Mouse (Mus musculus) bone marrow, adult 2 months (tissue): ENCODE measurements around the gene Ccdc144b. TPM values are rescaled to one million over a fixed set of nuclear protein-coding genes. Genes with fewer than 3 reads are reported as not detected.

Source experiments
- H3K27ac ChIP-seq: fragments of 200-500 bp; 2 replicates; pipeline ENCODE4 v1.5.1; 2012; ENCODE audit warnings: low read depth, mild to moderate bottlenecking, control low read depth, inconsistent platforms, low read length; ENCODE audit not compliant: control insufficient read depth, poor library complexity, insufficient read depth
- H3K4me1 ChIP-seq: fragments of 200-500 bp; 2 replicates; pipeline ENCODE4 v1.6.1; 2011; ENCODE audit warnings: low read length; ENCODE audit not compliant: control insufficient read depth, insufficient read depth
- H3K4me3 ChIP-seq: fragments of 200-500 bp; replicated peaks from 2 replicates; pipeline ENCODE3; 2011; ENCODE audit warnings: mild to moderate bottlenecking, low read depth, low read length, control low read depth; ENCODE audit not compliant: control insufficient read depth
- CTCF ChIP-seq: fragments of 200-500 bp; IDR thresholded peaks from 2 replicates; pipeline ENCODE4 v1.5.1; 2011; ENCODE audit warnings: low read length, control low read depth; ENCODE audit not compliant: control insufficient read depth, insufficient read depth
- POLR2A ChIP-seq: fragments of 200-500 bp; IDR thresholded peaks from 2 replicates; pipeline ENCODE4 v1.6.1; 2011; ENCODE audit warnings: low read depth, mild to moderate bottlenecking, control low read depth, low read length, borderline replicate concordance; ENCODE audit not compliant: control insufficient read depth
- WGBS: fragments of 180-500 bp; shearing (Covaris S2); methylation state at CpG from one replicate; pipeline ENCODE4 v1.1.7; 2018; 5-methylcytosine and 5-hydroxymethylcytosine counted together
- polyA plus RNA-seq: library from polyadenylated mRNA; stranded (reverse); fragments of >200 nt; gene quantifications from 2 replicates; pipeline ENCODE4 v1.2.4, GENCODE M21; 2011; ENCODE audit warnings: low replicate concordance; ENCODE audit not compliant: missing spikeins, insufficient read depth, insufficient read length

The Ccdc144b gene
- polyA plus RNA-seq, 1 experiment, result not detected

DNA sequence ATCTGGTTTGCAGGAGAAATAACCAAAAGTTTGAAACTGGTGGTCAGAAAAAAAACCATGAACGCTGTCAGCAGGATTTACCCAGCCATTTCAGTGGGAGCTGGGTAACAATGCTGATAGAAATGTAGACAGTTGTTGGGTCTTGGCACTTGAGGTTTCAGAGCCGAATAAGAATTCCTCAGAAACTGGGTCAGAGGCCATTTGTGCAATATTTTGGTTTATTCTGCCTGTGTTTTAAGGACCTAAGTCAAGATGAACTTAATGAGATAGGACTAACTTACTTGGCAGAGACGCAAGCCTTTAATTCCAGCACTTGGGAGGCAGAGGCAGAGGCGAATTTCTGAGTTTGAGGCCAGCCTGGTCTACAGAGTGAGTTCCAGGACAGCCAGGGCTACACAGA is 8.3 kb downstream of the Ccdc144b start:
- no peak overlapping the region for H3K27ac ChIP-seq
- TF ChIP-seq POLR2A, result no peak
- TF ChIP-seq CTCF, result no peak
- WGBS, result 67% methylated on average over 4 of the region's 4 CpGs
- H3K4me3 ChIP-seq, result no peak overlapping the region
- no peaks in the 10 kb centered on the region for H3K4me1 ChIP-seq

DNA sequence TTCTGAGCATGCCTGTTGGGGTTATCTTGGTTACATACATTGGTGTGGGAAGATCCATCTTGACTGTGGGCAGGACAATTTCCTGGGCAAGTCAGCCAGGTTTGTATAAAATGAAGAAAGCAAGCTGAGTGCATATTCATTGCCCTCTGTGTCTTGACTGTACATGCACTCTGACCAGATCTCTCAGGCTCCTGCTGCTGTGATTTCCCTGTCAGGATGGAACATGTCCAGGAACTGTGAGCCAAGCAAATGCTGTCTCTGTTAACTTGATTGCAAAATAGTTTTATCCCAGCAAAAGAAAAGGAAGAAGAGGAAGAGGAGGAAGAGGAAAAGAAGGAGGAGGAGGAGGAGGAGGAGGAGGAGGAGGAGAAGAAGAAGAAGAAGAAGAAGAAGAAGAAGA is 8.8 kb downstream of the Ccdc144b start:
- H3K27ac ChIP-seq, result no peak overlapping the region
- H3K4me3 ChIP-seq, result no peak overlapping the region
- TF ChIP-seq CTCF (no peak), POLR2A (no peak)
- H3K4me1 ChIP-seq, result no peaks in the 10 kb centered on the region

DNA sequence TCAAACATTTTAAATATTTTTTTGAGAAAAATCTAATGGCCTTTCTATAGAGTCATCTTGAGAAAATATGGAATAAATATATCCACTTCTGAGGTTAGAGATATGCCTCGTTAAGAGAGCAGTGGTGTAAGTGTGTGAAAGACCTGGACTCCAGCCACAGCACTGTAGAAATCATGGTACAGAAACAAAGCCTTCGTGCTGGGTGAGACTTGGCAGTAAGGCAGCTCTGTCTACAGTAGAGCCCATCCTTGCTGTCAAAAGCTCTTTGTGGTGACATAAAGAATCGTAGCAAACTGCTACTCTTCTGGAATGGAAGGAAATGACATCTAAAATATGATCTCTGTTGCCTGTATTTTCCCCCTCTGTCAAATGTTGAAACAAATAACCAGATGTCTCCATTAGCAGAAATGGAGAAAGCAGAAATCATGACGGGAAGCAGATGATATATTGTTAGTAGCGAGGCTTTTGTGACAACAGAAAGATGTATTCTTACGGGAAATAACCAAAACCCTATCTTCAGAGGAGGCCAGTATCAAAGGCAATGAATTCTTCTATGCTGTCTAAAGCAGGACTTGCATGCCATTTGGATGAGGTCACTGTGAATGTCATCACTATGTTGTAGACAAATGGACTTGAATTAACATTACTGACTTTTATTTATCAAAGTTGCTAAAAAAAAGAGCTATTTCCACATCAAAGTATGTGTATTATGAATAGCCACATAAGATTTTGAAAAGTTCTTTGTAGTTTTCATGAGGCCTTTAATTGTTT is 21.4 kb downstream of the Ccdc144b start:
- Histone ChIP-seq H3K4me1 (no peaks in the 10 kb centered on the region), H3K4me3 (no peak overlapping the region), H3K27ac (no peak overlapping the region)
- TF ChIP-seq POLR2A, result no peak
- WGBS, result 62% methylated on average over 6 of the region's 6 CpGs

DNA sequence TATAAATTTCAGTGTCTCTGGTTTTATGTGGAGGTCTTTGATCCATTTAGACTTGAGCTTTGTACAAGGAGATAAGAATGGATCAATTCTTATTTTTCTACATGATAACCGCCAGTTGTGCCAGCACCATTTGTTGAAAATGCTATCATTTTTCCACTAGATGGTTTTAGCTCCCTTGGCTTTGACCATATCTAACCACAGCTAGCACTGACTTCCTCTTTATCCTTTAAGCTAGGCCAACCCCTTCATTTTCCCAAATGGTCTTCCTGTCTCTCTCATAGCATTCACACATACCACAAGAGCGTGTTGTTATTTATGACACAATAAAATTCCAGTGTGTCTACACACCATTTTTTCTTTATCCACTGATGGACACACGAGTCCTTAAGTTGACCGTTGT is 23.4 kb downstream of the Ccdc144b start:
- no peak overlapping the region for H3K4me3 ChIP-seq

DNA sequence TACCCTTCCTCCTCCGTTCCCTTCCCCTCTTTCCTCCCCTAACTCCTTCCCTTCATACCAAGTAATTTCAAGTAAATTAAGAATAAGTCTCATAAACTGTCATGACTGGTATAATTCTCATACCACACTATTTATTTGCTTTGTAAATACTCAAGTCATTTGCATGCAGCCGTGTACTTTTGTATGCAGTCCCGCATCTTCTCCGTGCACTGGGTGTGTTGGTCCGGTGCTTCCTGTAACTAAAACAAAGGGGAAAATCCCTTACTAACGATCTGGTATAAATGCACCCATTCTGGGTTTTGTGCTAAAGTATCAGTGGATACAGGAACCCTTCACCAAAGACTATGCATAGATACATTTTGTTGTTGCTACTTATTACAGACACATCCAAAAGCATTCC is 27.6 kb downstream of the Ccdc144b start:
- WGBS, result 79% methylated on average over 6 of the region's 6 CpGs
- Histone ChIP-seq H3K4me1 (no peaks in the 10 kb centered on the region), H3K4me3 (no peak overlapping the region), H3K27ac (no peak overlapping the region)
- TF ChIP-seq POLR2A (no peak), CTCF (no peak)

More for the DNA sequence above, 23.4 kb downstream of the Ccdc144b start:
- Histone ChIP-seq H3K27ac (no peak overlapping the region), H3K4me1 (no peaks in the 10 kb centered on the region)
- TF ChIP-seq POLR2A (no peak), CTCF (no peak)
- WGBS, result 48% methylated on average over 4 of the region's 4 CpGs

DNA sequence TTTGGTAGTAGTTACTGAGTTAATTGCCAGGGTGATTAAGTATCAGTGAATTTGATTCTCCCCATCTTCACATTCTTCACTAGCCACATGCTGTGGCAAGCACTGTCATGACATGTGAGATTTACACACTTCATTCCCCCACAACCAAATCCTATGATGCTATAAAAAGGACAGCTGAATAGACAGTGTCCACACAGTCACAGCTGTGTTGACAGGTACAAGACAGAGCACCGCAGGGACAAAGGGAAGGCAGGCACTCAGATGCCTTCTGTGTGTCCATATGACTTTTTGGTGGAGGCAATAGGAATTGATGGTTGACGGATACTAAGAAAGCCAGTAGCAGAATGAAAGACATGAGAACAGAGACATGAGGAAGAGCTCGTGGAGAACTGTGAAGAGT is 42.1 kb downstream of the Ccdc144b start:
- no peak for TF ChIP-seq POLR2A
- TF ChIP-seq CTCF, result no peak
- 73% methylated on average over 3 of the region's 3 CpGs for WGBS
- no peaks in the 10 kb centered on the region for H3K4me1 ChIP-seq
- no peak overlapping the region for H3K4me3 ChIP-seq
- no peak overlapping the region for H3K27ac ChIP-seq

DNA sequence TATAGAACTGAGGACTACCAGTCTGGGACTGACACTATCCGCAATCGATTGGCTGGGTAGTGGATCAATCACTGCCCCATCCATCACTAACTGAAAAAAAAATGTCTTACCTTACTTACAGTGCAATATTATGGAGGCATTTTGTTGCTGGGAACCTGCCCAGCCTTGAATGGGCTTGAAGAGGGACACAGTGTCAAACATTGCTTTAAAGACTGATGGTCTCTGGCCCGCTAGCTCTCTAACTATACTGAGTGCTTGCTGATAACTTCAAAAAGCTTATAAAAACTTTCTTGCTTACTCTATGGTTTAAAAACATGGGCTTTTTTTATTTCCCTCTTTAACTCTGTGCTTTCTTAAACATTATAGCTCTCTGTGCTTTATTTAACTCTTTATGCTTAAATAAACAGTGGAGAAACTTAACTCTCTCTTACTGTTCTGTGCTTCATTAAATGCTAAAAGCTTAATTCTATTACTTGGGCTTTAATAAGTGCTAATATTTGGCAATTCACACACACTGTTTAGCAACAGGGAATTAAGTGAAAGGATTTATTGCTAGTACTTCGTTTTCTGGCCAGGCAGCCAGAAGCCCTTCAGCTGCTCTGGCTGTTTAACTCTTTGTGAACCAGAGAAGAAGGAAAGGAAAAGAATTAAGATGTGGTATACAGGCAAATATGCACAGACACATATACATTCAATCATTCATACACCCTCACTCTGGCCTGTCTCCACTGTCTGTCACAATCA is 44.8 kb downstream of the Ccdc144b start:
- TF ChIP-seq CTCF, result no peak
- no peak for TF ChIP-seq POLR2A
- no peak overlapping the region for H3K27ac ChIP-seq
- H3K4me3 ChIP-seq, result no peak overlapping the region
- no peaks in the 10 kb centered on the region for H3K4me1 ChIP-seq
- WGBS, result 73% methylated on average over 4 of the region's 4 CpGs

DNA sequence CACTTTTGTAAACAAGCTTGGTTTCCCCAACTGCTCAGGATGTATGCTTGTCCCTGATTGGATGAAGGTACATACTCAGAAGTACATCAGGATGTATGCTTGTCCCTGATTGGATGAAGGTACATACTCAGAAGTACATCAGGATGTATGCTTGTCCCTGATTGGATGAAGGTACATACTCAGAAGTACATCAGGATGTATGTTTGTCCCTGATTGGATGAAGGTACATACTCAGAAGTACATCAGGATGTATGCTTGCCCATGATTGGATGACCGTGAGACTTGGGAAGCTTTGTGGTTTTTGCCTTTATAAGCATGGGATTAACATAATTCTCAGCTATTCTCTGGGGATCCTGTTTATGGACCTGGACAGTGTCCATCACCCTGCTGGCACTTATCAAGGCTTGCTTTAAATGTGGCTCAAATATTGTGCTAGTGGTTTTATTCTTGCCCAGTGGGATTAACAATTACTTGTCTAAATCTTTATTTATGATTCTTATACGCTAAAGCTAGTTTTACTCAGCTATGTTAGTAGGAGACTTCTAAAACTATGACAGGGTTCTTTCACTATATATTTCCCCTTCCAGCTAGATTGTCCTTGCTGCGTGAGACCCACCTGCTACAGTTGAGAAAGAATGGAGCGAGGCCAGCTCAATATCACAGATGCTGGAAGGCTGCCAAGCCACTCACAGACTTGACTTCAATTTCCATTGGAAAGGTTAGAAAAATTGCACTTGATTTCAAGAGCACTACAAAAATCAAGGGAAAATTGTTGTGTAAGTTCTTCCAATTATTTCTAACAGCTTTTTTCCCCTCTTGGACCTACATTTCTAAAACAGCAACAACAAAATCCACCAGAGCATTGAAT is 49.1 kb downstream of the Ccdc144b start:
- TF ChIP-seq POLR2A, result no peak
- TF ChIP-seq CTCF, result no peak
- 54% methylated on average over 4 of the region's 4 CpGs for WGBS
- no peak overlapping the region for H3K27ac ChIP-seq
- H3K4me1 ChIP-seq, result no peaks in the 10 kb centered on the region; the same call in 1 of the 2 replicates
- no peak overlapping the region for H3K4me3 ChIP-seq
